Mouse (Mus musculus) testis, adult 2 months (tissue): Measurements from ENCODE around the gene Nit2.

Source experiments
- CTCF ChIP-seq: fragments of 200-500 bp; IDR thresholded peaks from 2 replicates; pipeline ENCODE4 v1.5.1; 2012; ENCODE audit warnings: low read depth, mild to moderate bottlenecking, inconsistent platforms, low read length, moderate library complexity; ENCODE audit not compliant: control insufficient read depth, insufficient read depth, insufficient replicate concordance
- POLR2A ChIP-seq: fragments of 200-500 bp; IDR thresholded peaks from 2 replicates; pipeline ENCODE4 v1.6.1; 2012; ENCODE audit warnings: low read depth, mild to moderate bottlenecking, inconsistent platforms, low read length, moderate library complexity; ENCODE audit not compliant: control insufficient read depth

DNA sequence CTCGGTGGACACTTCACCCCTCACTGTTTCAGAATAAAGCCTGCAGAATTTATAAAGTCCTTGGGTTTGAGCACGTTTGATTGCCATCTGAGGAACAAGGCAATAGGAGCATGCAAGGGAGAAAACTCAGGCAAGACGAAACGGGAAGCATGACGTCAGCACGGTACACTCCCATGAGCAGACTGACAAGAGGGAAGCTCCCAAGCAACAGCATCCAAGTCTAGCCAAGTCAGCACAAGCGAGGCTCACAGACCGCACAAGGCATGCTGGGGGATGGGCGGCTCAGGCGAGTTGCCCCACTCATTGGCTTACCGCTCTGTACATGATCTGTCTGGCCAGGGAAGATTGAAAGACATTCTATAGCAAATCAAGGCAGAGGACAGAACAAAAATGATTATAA is 14.0 kb upstream of the Nit2 start:
- no peak for TF ChIP-seq CTCF
- no peak for TF ChIP-seq POLR2A
